Mouse (Mus musculus) liver, adult (tissue): ENCODE data around the gene Prkch.

Experiments
- GATA4 ChIP-seq: IDR thresholded peaks from 2 replicates; pipeline ENCODE4 v1.6.1; 2014; ENCODE audit warnings: mild to moderate bottlenecking, low read length; ENCODE audit not compliant: insufficient replicate concordance

The Prkch gene

GRCm38 (mm10) chr12:73818801-73819200, 234.2 kb downstream of the Prkch start:
- TF ChIP-seq GATA4 = no peak

- no peak for TF ChIP-seq GATA4
Measured at GRCm38 (mm10) chr12:73821176-73821575, 236.6 kb downstream of the Prkch start.

GRCm38 (mm10) chr12:73822331-73822730, 237.7 kb downstream of the Prkch start:
- TF ChIP-seq GATA4 = no peak

GRCm38 (mm10) chr12:73824828-73825227, 240.2 kb downstream of the Prkch start:
- no peak for TF ChIP-seq GATA4
